Mouse (Mus musculus): ENCODE measurements around the gene Rnd2.
"Not testable (repeated sequence)": the region's sequence is repeated elsewhere in the genome, so short reads cannot be mapped to it uniquely, and the experiment has no call there.

The Rnd2 gene

DNA sequence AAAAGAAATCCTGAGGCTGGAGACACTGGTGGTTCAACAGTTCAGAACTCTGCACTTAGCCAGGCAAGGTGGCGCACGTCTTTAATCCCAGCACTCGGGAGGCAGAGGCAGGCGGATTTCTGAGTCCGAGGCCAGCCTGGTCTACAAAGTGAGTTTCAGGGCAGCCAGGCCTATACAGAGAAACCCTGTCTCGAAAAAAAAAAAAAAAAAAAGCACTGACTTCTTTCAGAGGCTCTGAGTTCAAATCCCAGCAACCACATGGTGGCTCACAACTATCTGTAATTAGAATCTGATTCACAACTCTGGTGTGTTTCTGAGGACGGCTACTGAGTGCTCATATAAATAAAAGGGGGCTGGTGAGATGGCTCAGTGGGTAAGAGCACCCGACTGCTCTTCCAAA, 17.9 kb upstream of the Rnd2 start:
- DNase-seq (ENCODE audit: low spot score) = not testable (repeated sequence)

DNA sequence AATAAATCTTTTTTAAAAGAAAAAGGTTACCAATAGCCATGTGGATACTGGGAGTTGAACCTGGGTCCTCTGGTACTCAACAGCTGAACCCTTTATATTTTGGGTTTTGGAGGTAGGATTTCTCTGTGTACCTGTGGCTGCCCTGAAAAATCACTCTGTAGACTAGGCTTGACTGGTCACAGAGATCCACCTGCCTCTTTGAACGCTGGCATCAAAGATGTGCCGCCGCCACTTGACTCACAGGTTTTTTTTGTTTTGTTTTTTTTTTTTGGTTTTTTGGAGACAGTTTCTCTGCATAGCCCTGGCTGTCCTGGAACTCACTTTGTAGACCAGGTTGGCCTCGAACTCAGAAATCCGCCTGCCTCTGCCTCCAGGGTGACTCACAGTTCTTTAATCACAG, 17.0 kb upstream of the Rnd2 start:
- DNase-seq (ENCODE audit: low spot score) = no peak

DNA sequence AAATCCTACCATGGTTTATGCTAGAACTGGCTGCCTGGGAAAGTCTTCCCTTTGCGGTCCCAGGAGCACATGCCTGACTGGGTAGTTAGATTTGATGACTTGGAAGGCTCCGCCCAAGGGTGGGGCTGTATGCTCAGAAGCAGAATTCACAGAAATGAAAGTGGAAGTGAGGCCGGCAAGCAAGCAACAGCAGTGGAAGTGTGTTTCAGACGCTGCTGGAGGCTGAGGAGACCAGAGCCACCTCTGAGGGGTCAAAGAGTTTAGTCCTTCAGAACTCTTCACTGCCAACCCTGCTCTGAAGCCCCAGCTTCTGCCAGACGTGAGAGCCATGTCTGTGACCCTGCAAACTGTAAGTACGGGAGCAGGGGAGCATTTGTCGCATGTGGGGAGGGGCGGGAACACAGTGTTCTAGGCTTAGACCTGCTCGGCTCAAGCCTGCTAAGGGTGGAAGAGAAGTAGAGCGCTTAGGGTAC, 16.5 kb upstream of the Rnd2 start, which contains the start of gene Ifi35:
TSS of gene Ifi35 (plus strand) at position 134 of the 473 bp plus-strand sequence.
- DNase-seq (ENCODE audit: low spot score) = peak; percentile 71

DNA sequence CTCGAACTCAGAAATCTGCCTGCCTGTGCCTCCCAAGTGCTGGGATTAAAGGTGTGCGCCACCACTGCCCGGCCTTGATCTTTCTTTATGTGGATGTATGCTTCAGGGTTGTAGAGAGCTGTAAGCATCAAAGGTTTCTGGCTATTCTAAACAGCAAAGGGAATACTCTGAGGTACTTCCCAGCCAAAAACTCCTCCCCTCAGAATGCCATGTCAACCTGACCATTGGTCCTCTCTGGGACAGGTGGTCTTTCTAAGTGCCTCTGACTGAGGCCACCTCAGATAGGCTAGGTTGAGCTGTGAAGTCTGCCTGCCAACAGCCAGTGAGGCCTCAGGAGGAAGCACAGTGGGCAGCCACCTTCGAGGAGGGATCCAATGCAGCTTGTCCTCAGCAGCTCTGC, 15.9 kb upstream of the Rnd2 start:
- no peak for DNase-seq (ENCODE audit: low spot score)

DNA sequence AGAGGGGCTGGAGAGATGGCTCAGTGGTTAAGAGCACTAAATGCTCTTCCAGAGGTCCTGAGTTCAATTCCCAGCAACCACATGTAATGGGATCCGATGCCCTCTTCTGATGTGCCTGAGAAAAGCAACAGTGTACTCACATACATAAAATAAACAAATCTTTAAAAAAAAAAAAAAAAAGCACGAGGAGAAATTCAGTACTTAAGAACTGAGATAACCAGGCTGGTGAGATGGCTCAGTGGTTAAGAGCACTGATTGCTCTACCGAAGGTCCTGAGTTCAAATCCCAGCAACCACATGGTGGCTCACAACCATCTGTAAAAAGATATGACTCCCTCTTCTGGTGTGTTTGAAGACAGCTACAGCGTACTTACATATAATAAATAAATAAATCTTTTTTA, 15.2 kb upstream of the Rnd2 start:
- not testable (repeated sequence) for DNase-seq (ENCODE audit: low spot score)

DNA sequence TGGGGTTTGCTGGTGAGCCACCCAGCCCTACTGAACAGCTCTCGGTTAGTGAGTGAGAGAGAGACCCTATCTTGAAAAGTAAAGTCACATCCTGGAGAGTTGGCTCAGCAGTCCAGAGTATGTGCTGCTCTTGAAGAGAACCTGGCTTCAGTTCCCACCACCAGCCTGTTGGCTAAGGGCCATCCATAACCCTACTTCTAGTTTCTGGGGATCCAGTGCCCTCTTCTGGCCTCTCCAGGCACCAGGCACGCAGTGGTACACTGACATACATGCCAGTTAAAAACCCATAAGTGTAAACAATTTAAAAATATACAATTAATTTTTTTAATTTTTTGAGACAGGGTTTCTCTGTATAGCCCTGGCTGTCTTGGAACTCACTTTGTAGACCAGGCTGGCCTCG, 14.4 kb upstream of the Rnd2 start:
- no peak for DNase-seq (ENCODE audit: low spot score)

DNA sequence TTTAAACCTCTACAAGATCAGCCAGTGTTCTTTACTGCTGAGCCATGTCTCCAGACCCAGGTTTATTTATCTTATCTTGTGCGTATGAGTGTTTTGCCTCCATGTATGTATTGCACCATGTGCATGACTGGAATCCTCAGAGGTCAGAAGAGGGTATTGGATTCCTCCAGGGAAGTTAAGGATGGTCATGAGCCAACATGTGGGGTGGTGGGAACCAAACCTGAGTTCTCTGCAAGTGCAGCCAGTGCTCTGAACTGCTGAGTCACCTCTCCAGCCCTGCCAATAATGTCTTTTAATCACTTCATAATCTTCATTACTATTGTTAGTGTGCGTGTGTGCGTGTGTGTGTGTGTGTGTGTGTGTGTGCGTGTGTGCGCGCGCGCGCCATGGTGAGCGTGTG, 13.3 kb upstream of the Rnd2 start:
- no peak for DNase-seq (ENCODE audit: low spot score)

DNA sequence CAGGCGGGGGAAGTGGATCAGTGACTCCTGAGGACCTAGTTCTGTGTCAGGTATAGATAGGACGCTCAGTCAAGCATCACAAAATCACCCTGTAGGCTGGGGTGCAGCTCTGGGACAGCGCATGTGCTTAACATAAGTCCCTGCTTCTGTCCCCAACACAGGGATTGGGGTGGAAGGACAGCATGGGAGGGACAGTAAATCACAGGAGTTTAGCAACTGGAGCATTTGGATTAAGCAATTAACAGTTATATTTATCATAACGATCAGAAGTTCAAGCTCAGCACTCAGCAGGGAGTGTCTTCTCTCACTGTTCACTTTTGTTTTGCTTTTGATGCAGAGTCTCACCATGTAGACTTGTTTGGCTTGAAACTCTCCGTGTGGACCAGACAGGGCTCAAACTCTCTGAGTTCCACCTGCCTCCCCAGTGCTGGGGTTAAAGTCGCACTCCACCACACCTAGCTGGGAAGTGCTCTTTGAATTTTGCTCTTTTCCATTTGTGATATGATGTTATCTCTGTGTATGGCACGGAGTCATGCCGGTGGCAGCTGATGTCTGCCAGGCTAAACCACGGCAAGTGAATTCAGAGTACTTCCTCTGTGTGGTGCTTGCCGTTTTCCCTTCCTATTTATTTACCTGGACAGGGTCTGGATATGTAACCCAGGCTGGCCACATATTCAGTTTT, 12.6 kb upstream of the Rnd2 start:
- no peak for DNase-seq (ENCODE audit: low spot score)

DNA sequence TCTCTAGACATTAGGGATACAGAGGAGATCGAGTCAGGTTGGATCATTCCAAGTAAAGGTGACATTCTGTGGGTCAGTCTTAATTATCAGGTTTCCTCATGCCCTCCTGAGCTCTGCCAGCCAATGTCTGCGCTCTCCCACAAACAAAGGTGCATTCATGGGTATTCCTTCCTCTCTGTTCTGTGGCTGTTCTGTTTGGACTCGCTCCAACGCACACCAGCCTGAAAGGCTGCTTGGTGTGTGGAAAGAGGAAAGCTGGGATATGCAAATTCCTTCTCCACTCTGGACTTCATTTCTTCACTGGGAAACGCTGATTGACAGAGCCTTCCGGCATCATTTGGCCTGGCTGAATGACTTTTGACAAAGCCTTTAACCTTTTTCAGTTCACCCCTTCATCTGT, 10.1 kb upstream of the Rnd2 start:
- DNase-seq (ENCODE audit: low spot score) = no peak

DNA sequence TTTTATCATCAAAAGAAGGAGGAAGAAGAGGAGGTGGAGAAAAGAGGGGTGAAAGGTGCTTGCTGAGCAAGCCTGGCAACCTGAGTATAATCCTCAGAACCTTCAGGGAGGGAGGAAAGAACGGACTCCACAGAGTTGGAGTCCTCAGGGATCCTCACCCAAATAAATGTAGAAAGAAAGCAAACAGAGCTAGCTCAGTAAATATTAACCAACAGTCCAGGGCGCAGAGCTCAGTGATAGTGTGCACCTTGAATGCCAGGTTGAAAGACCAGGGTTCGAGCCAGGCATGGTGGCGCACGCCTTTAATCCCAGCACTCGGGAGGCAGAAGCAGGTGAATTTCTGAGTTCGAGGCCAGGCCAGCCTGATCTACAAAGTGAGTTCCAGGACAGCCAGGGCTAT, 9.2 kb upstream of the Rnd2 start:
- DNase-seq (ENCODE audit: low spot score) = no peak

DNA sequence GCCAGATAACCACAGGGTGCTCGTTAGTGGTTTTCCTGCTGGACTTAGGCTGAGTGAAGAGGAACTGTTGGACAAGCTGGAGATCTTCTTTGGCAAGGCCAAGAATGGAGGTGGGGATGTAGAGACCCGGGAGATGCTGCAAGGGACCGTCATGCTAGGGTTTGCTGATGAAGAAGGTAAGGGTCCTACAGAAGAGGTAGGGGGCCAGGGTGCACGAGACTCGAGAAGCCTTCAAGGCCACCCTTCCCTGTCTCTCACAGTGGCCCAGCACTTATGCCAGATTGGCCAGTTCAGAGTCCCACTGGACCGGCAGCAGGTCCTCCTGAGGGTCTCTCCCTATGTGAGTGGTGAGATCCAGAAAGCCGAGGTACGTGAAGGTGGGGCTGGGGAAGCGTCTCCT, 7.2 kb upstream of the Rnd2 start:
- no peak for DNase-seq (ENCODE audit: low spot score)

DNA sequence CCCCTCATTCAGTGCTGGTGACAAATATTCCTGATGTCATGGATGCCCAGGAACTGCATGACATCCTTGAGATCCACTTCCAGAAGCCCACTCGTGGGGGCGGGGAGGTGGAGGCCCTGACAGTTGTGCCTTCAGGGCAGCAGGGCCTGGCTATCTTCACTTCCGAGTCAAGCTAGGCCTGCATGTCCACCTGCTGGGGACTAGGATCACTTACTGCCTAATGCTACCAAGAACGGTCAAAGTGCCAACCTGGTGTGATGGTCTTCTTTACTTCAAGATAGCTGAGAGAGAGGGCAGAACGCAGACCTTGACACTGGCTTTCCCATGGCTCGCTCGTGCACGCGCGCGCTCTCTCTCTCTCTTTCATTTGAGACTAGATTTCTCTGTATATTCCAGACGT, 6.6 kb upstream of the Rnd2 start:
- no peak for DNase-seq (ENCODE audit: low spot score)

DNA sequence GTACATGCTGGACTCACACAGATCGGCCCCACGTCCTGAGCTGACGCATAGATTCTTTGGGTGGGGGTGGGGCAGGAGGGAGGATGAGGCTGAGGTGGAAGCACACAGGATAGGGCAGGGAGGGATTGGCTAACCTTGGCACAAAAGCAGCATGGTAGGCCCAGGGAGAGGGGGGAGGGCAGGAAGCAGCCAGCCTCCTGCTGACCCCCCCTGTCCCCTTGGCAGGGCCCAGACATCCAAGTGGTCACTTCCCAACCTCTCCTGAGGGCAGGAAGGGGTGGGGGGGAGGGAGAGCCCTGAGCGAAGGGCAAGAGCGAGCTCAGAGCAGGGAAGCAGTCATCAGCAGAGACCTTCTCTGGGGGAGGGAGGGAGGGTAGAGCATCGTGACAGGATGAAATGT, 5.1 kb upstream of the Rnd2 start:
- DNase-seq (ENCODE audit: low spot score) = no peak

DNA sequence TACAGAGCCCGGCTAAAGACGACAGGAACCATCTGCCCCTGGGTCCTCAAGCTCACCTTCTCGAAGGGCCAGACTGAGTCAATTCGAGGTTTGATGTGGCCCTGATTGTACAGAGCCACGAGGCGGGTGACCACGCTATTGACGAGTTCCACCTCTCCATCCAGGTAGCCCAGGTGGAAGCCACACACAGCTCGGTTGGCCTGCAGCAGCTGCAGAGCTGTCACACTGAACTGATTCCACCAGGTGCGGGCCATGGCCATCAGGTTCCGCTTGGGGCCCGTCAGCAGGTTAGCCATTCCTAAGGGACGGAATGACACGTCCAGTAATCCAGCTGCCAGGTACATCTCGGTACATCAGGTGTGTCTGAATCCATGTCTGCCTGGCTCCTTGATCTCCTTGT, 4.5 kb upstream of the Rnd2 start:
- DNase-seq (ENCODE audit: low spot score) = no peak

DNA sequence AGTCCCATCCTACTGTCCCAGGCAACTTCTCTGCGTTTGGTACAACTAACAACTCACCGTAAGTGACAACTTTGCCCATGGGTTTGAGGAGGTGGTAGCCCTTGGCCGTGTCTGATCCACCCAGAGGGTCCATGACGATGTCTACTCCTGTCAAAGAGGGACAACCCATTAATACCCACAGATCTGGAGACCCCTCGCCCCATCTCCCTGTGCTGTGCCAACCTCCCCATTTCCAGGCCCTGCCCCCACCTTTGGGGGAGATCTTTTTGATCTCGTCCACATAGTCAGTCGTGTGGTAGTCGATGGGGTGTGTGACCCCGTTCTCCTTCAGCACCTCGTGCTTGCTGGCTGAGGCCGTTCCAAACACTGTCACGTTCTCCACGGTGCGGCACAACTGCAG, 2.7 kb upstream of the Rnd2 start:
- DNase-seq (ENCODE audit: low spot score) = no peak

DNA sequence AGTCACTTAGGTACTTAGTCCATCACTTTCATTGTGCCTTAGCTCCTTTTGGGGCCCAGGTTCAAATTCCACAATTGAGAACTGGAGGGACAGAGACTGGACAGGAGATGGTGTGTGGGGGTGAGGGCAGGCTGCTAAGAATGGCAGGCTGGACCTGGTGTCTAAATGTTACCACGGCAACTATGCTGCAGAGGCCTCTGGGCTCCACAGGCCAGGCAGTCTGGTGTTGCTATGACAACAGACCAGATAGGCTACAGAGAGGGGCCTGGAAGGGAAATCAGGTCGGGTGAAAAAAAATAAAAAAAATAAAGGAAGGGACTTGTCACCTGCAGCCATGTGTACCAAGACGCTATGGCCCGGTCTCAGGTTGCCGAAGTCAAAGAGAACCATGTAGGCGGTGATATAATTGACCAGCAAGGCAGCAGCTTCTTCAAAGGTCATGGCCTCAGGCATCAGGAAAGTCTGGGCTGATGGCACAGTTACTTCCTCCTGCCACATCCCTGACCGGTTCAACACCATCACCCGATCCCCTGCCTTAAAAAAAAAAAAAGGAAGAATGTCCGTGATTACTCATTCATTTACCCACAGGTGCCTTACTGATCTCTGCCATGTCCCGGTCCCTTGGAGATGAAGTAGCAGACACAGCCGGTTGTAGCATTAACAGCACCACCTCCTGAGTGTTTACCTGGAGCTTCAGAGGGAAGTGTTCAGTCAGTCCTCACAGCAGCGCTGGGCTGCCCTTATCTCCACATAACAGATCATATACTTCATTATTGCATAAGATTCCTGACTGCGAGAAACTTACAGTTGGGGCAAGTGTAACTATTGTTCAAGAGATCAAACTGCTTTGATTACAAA, 2.0 kb upstream of the Rnd2 start:
- DNase-seq (ENCODE audit: low spot score) = no peak

DNA sequence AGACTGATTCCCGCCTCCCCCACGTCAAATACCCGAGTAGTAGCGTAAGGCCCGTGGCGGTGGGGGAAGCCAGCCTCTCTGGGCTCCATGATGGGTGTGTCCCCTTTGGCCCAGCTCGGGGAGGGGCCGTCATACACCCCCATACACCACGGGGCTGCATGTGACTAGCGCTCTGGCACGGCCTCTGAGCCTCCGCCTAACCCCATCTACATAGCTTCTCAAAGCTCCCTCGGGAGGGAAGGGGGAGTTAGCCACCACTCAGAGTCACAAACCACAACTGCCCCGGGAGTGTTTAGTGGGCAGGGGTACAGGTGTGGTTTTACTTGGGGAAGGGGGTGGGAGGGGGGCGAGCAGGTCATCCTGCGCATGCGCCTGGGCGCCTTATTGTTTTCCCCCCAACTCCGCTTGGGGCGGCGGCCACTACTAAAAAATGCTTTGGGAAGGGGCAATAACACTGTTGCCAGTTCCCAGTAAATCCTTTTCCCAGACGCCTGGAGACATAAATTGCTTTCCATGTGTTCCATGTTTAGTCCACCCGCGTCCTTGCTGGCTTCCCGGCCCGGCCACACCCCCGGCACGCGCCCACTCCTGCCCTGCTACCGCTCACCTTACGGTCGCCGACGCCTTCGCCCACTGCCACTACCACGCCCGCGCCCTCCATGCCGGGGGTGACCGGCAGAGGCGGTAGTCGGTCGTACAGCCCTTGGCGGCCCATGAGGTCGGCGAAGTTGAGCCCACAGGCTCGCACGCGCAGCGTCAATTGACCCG, 486 bp downstream of the Rnd2 start:
- peak; percentile 61 for DNase-seq (ENCODE audit: low spot score)

DNA sequence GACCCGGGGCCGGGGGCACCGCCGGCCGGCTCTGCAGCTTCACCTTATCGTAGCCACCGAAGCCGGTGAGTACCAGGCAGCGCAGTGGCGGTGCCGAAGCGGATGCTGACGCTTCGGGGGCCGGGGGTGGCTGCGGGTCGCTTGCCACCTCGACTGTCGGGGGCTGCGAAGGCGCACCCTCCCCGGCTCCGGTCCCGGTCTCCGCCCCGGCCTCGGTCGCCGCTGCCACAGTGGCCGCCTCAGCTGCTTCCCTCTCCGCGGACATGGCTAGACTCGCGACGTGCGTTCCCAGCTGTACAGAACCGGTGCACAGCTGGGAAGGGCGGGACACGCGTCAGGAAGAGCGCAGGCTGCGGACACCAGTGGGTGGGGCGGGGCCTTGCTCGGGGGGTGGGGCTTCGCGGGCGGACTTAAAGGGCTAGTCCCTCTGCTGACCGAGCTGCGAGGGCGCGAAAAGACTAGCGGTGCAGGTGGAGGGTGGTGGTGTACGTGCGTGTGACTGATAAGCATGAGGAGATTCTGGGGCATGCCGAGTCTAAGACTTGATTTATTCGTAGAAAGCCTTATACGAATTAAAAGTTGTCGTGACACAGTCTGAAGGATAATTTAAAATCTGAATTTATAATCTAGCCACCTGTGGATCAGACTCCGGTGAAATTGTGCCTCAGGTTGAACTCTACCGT, 1.2 kb downstream of the Rnd2 start, which contains the start of gene Vat1:
TSS of gene Vat1 (minus strand) at position 362 of the 683 bp plus-strand sequence.
- peak; percentile 59 for DNase-seq (ENCODE audit: low spot score)

DNA sequence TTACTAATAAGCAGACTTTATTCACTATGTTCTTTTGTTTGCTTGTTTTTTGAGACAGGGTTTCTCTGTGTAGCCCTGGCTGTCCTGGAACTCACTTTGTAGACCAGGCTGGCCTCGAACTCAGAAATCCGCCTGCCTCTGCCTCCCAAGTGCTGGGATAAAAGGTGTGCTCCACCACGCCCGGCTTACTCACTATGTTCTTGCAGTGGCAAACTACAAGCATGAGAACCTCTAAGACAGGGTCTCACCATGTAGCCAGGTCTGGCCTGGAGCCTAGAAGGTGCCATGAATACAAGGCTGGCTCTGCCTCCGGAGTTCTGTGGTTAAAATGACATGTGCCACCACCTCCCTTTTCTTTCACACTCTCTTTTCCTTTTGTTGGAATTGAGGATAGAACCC, 1.8 kb downstream of the Rnd2 start:
- DNase-seq (ENCODE audit: low spot score) = not testable (repeated sequence)

DNA sequence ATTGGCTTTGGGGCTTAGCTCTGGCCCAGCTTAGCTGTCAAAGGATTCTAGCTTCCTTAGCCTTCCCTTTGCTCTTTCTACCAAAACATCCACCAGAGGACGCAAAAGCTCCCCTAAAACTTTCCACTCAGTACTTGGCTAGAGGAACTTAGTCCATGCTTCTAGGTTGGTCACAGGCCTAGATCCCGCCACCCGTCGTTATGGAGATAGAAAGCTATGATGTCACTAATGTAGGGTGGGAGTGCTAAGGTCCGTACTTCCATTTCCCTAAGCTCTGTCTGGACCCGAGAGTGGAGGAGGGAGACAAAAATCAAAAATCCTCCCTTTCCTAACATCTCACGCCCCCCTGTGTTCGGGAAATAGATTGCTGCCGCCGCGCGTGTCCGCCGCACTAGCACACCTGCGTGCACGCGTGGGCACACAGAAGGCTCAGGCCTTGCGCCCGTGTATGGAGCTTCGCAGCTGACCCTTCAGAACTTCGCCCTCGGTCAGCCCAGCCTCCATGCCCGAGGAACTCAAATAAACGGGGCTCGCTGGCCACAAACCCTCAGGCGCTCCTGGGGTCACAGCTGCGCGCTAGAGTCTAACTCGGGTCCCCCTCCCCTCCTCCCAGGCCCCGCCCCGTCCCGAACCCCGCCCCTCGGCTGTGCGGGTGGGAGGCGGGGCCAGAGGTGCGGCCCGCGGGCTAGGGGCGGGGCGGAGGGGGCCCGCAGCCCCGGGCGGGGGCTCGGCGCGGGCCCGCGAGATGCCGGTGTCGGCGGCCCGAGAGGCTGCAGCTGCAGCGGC, 2.9 kb downstream of the Rnd2 start:
- peak; percentile 67 for DNase-seq (ENCODE audit: low spot score)

DNA sequence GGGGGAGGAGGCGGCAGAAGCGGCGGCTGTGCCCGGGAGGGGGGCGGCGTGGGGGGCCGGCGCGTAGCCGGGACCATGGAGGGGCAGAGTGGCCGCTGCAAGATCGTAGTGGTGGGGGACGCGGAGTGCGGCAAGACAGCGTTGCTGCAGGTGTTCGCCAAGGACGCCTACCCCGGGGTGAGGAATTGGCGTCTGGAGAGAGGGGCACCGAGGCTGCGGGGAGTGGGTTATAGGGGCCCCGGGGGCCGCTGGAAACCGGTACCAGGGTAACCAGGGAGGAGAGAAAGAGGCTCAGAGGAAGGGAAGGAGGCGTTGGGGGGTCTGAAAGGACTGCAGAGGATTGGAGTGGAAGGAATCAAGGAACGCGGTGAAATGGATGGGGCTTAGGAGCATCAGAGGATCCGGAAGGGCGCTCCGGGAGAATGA, 3.5 kb downstream of the Rnd2 start:
- DNase-seq (ENCODE audit: low spot score) = no peak

All from ovary, adult 18-20 months (tissue).